Mouse (Mus musculus): ENCODE measurements around the gene Cass4.

DNA sequence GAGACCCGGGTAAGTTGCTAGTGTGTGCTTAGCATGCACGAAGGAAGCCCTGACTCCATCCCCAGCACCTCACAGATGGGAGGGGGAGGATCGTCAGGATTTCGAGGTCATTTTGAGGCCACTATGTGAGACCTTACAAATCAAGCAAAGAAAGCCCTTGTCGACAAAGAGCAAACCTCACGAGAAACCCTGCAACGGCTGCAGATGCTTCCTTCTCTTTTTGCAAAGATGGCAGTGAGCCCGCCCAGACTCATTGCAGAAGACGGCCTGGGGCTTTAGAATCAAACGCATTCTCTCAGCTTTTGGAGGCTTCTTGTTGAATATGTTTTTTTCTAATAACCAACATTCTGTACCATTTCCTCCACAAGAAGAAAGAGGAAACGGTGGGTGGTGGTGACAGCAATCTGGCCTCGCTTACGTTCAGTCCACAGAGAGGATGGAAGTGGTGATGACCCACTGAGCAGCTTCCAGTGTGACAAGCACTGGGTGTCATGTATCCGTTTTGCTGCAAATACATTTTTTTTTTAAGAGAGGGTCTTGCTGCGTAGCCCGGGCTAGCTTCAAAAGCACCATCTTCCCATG is 43.9 kb downstream of the Cass4 start:
- TF ChIP-seq POLR2A (IDR thresholded peaks at IDR 0.05; ENCODE audit: control insufficient read depth in 1 of 2, insufficient read depth in 1 of 2, low read depth in 1 of 2, low read length in 2 of 2, poor library complexity in 1 of 2), result no peak
- no peak for TF ChIP-seq RCOR1 (IDR thresholded peaks at IDR 0.05; ENCODE audit: low read depth, low read length)
- no peak for TF ChIP-seq CTCF (IDR thresholded peaks at IDR 0.05 in 2 of 3, conservative IDR thresholded peaks at IDR 0.05 in 1 of 3; ENCODE audit: control insufficient read depth in 1 of 3, insufficient read depth in 1 of 3, low read depth in 2 of 3, low read length in 3 of 3, poor library complexity in 1 of 3, severe bottlenecking in 1 of 3)
- no peak for TF ChIP-seq MAFK (IDR thresholded peaks at IDR 0.05; ENCODE audit: borderline replicate concordance, low read depth, low read length)
- no peak for TF ChIP-seq MAZ (IDR thresholded peaks at IDR 0.05; ENCODE audit: low read depth, low read length)
- no peak for TF ChIP-seq E2F4 (IDR thresholded peaks at IDR 0.05; ENCODE audit: borderline replicate concordance, low read depth, low read length)
- TF ChIP-seq MAX (IDR thresholded peaks at IDR 0.05; ENCODE audit: low read length), result no peak
- no peak for TF ChIP-seq ZKSCAN1 (IDR thresholded peaks at IDR 0.05; ENCODE audit: low read depth, low read length)
- TF ChIP-seq SIN3A (IDR thresholded peaks at IDR 0.05; ENCODE audit: low read length), result no peak
- TF ChIP-seq TAL1 (IDR thresholded peaks at IDR 0.05; ENCODE audit: low read length), result no peak
- TF ChIP-seq ZC3H11A (IDR thresholded peaks at IDR 0.05; ENCODE audit: low read depth, low read length), result no peak
- no peak for TF ChIP-seq NRF1 (IDR thresholded peaks at IDR 0.05; ENCODE audit: insufficient read depth, low read depth, low read length, poor library complexity, severe bottlenecking)
- no peak for TF ChIP-seq KAT2A (conservative IDR thresholded peaks at IDR 0.05; ENCODE audit: low read depth, low read length)
- TF ChIP-seq ELF1 (IDR thresholded peaks at IDR 0.05; ENCODE audit: low read depth, low read length), result no peak

Measured in MEL (cell line).